Mouse (Mus musculus): Measurements from ENCODE around the gene Ap4b1. TPM values are rescaled to one million over a fixed set of nuclear protein-coding genes. Genes with fewer than 3 reads are reported as not detected.
"Not testable (repeated sequence)": the region's sequence is repeated elsewhere in the genome, so short reads cannot be mapped to it uniquely, and the experiment has no call there.

Ap4b1 gene
- total RNA-seq, 1 experiment from 2014 or later, result 23.5 TPM

DNA sequence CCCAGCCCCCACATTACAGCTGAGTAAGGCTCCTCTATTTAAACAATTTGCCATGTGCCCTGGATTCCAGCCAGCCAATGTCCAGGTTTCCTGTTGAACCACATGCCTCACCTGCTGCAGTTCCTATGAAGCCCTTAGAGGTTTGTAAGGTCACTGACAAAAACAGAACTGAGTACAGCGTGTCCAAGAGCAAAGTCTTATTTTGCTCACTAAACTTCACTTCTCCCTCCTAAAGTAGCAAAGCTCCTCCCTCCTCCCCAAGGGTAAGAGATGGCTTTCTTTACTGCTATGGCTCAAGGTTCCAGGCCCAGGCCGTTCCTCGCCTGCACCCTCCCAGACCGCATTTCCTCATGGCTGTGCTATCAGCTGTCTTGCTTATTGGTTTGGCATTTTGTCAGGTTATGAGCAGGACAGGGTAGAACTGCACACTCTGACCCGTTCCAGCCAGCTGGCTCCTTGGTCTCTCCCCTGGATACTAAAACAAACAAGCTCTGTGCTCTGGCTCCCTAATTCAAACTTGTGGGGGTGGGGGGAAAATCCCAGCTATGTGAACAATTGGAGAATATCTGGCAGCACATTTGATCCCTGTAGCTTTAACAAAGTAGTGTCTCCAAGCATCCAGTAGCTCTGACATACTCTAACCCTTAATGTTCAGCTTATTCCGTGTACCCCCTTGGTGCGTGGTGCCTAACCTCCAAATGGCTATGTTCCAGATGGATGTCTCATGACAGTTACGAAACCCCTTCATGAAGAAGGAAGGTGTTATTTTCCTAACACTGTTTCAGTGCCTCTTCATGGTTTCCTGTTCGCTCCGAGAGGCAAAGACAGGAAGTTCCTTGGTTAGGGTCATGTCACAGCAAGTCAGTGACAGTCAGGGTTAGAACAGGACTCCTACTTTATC lies 7.4 kb upstream of the Ap4b1 start:
- peak; percentile 55 for DNase-seq

- no peak for DNase-seq
Measured at GRCm38 (mm10) chr3:103802861-103803260, 6.5 kb upstream of the Ap4b1 start.

DNA sequence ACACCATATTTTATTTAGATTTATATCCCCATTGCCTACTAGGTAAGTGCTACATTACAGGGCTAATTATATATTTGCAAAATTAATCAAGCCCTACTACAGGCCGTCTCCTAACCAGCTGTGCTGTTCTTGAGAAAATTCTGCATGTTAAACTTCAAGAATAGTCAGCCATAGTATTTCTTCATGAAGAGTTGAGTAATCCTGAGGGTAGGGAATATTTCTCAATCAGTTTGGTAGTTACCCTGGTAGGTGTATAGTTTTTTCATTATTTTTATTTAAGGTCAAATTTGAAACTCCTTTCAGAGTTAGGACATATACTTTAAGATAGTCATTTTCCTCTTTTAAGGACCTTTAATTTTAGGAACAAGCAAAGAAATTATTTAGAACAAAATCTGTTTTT lies 3.6 kb upstream of the Ap4b1 start:
- DNase-seq, result no peak

GRCm38 (mm10) chr3:103809799-103810150 lies 455 bp downstream of the Ap4b1 start:
- no peak for DNase-seq

GRCm38 (mm10) chr3:103810967-103811366 lies 1.6 kb downstream of the Ap4b1 start:
- no peak for DNase-seq

GRCm38 (mm10) chr3:103827548-103827947 lies 18.2 kb downstream of the Ap4b1 start:
- DNase-seq, result no peak

DNA sequence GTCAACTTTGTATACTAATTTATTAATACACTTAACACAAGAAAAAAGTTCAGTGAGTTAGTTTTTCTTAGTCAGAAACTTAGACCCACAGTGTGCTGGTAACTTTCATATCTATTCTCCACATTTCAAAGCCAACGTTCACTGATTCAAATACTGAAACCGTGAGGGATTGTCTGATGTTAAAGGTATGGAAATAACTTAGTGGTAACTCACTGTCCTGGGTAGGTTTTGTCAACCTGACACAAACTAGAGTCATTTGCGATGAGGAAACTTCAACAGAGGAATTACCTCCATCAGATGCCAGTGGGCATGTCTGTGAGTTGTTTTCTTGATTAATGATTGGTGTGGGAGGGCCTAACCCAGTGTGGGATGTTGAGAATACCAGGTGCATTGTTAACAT lies 19.7 kb downstream of the Ap4b1 start:
- no peak for DNase-seq

- DNase-seq, result not testable (repeated sequence)
Measured at GRCm38 (mm10) chr3:103830681-103831080, 21.4 kb downstream of the Ap4b1 start.

DNA sequence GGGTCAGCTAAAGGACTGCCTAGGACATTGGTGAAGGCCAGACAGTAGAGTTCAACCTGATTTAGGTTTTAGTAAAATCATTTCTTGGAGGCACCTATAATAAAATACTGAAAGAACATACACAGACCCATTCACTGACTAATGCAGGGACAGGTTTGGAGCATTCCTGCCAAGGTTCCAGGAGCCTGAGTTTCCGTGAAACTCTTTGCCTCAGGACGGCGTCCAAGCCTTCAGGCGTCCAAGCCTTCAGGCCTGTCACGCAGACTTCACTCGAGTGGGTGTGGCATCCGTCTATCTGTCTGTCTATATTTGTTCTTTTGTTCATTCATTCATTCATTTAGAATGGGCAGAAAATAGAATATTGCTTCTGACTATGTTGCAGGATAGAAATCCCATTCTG lies 21.8 kb downstream of the Ap4b1 start:
- DNase-seq, result no peak

GRCm38 (mm10) chr3:103832426-103832825 lies 23.1 kb downstream of the Ap4b1 start, which contains the start of gene Bcl2l15:
TSS of gene Bcl2l15 (plus strand) at chr3:103832601.
- no peak for DNase-seq

DNA sequence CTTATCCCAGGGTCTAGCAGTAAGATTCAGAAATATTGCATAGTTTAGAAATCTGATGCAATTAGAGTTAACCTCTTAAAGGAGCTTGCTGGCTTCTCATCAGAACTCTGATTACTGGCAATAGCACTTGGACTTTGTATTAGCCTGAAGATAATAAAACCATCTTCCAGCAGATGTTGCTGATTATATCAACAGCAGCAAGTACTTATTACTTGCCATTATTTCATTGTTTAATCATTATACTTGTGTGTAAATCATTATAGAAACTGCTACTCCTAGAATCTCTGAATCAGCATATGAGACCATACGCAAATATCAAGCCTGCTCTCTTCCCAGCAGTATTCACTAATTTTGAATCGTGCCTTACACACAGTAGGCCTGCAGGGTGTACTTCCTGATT lies 24.7 kb downstream of the Ap4b1 start:
- DNase-seq, result no peak

- no peak for DNase-seq
Measured at GRCm38 (mm10) chr3:103835272-103835950, 26.1 kb downstream of the Ap4b1 start.

GRCm38 (mm10) chr3:103835951-103836310 lies 26.6 kb downstream of the Ap4b1 start:
- DNase-seq, result no peak

GRCm38 (mm10) chr3:103836453-103836852 lies 27.1 kb downstream of the Ap4b1 start:
- no peak for DNase-seq

DNA sequence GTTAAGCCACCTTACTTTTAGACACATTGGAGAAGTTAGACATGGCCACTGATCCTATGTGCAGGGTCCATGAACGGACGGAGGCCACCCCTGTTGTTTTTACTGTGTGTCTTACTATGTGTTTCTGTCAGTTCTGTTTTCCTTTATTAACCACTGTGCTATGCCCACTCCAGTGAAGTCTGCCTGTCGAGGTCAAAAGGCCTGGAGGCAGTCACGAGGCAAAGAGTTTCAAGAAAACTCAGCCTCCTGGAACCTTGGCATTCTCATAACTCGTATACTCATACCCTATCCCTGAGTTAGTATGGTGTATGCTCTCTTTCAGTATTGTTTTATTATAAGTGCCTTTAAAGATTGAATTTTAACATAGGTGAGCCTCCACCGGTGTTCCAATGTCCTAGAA lies 30.4 kb downstream of the Ap4b1 start:
- DNase-seq, result no peak

DNA sequence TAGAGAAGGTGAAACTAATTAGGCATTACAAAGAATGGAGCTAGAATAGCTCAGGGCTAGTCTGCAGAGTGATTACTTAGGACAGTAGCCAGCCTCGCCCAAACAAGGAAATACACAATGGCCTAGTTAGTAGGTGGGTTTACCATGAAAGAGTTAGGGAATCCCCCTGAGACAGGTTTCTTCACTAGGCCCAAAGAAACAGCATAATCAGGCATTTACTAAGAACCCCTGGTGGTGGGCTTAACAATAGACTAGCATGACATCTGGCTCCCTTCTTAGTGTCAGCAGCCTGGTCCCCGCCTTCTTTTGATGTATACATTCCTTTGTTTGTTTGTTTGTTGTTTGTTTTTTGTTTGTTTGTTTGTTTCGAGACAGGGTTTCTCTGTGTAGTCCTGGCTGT lies 30.9 kb downstream of the Ap4b1 start:
- DNase-seq, result not testable (repeated sequence)

GRCm38 (mm10) chr3:103840946-103841345 lies 31.6 kb downstream of the Ap4b1 start:
- DNase-seq, result not testable (repeated sequence)

DNA sequence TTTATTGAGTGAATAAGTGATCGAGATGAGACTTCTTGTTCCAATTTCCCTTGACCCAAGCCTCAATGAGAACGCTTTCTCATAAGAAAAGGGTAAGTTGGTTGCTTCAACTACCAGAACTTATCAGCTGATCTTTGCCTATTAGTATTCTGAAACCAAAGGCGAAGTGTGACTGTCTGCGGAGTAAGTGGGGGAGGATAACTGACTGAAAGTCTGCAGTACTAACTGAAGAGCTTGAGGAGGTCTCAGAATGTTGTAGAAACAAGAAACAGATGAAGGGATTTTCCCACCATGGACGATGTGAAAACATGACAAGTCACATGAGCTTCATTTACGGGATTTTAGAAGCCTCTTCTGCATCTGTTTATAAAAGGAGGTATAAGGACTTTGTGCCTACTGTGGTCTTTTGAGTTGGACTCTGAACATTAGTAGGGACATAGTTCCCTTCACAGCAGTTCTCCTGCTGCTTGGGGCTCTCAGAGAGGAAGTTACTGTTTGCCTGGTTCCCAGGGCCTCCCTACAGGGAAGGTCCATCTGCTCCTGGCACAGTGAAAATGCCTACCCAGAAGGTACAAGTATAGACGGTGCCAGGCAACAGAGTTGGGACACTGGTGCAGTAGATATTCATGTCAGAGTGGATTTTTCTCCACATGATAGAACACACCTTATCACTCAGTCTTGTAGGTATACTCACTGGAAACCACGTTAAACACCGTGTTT lies 41.5 kb downstream of the Ap4b1 start:
- no peak for DNase-seq

GRCm38 (mm10) chr3:103851481-103851880 lies 42.2 kb downstream of the Ap4b1 start:
- no peak for DNase-seq

DNA sequence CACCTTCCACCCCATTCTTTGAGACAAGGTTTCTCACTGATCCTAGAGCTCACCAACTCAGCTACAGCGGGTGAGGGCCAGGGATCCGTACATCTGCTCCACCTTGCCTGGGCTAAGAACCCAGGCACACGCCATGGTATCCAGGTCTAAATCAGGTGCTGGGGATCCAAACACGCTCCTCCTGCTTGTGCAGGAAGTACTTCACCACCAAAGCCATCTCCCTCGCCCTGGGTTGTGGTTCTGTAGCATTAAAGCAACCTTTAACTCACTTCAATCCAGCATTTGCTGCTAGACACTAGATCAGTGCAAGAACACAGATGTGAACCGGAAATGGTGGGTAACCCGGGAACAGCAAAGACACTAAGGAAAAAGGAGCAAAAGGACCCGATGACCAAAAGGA lies 42.6 kb downstream of the Ap4b1 start:
- no peak for DNase-seq

DNA sequence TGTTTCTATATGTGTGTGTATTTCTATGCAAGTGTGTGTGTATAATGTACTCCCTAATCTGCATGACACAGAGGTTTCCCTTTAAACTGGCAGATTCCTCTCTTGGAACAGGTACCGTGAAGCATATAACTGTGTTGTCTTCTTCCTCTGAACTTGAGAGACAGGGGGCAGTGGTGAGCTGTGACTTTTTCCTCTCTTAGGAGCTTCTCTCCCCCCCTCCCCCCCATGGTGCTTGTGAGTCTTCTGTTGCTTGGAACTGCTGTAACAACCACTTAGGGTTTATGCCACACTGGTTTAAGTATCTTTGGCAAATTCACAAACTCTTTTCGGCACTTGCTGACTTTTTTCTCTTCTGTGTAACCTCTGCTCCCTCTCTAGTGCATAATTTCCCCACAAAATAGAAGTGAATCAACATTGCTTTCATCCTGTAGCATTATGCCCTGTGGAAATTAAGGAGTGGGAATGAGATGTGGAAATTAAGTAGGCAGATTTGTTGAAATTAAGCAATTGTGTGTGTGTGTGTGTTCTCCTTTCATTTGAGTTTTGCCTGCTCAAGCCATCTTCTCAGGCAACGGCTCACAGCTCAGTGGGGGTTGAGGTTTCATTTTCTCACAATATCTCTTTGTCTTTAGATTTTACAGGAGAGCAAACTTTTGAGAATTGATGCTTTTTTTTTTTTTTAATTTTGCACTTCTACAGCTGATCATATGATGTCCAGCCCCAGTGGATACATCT lies 43.4 kb downstream of the Ap4b1 start:
- peak; percentile 45 for DNase-seq

DNA sequence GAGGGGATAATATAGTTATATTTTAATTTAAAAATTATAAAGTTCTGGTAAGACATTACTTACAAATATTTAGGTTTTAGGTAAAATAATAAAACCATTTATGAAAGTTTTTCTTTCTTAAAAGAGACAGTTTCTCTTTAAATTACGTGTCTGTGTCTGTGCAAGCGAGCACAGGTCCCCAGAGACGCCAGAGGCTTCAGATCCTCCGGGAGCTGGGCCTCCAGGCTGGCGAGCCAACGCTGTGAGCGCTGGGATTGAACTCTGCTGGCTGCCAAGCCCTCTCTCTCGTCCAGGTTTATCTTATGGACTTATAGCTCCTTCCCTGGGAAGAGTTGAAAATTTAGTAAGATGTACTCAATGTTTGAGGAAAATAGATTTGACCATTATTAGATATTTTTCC lies 44.5 kb downstream of the Ap4b1 start:
- DNase-seq, result peak; percentile 9
